Mouse (Mus musculus) ES-Bruce4 (cell line): ENCODE measurements around the gene Nxpe4.

ENCODE experiments used
- CTCF ChIP-seq: IDR thresholded peaks from one replicate; pipeline ENCODE4 v1.8.1; 2011; ENCODE audit warnings: low read depth, low read length
- EP300 ChIP-seq: IDR thresholded peaks from 2 replicates; pipeline ENCODE4 v1.6.1; 2011; ENCODE audit warnings: low read depth, low read length; ENCODE audit not compliant: insufficient read depth
- POLR2A ChIP-seq: IDR thresholded peaks from one replicate; pipeline ENCODE4 v1.8.1; 2011; ENCODE audit warnings: low read length; ENCODE audit not compliant: insufficient read depth

GRCm38 (mm10) chr9:48184319-48184718 lies 22.5 kb downstream of the Nxpe4 start:
- TF ChIP-seq CTCF (no peak), EP300 (no peak), POLR2A (no peak)
